Mouse (Mus musculus): ENCODE data around the gene Fam173a. TPM values are rescaled to one million over a fixed set of nuclear protein-coding genes. Genes with fewer than 3 reads are reported as not detected.

Gene Fam173a
- polyA plus RNA-seq, 1 experiment from 2014 or later, result 89.0 TPM

DNA sequence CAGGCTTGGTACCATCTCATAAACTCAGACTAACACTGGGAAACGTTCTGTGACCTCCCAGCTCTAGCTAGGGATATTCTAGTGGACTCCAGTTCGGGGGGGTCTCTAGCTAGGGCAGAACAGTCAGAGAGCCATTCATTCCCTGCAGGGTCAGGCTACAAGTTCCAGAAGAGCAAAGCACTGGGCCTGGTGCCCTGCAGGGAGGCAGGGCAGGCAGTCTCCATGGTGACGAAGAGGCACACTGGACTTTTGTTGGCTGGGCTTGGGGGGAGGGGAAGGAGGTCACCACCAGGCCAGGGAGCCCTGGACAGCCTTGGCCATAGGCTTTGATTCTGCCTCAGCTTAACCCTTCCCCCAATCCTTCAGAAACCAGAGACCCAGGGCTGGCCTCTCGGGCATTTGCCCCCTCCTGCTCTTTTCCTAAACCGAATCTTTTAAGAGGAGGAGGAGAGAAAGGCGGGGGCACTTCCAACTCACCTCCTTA, 3.0 kb upstream of the Fam173a start, which contains the start of gene AC134908.4:
TSS of gene AC134908.4 (minus strand) at position 51 of the 484 bp plus-strand sequence.
- Histone ChIP-seq H3K27ac (replicated peaks; ENCODE audit: low read depth, low read length) (0 out of 2 replicates have a peak within 1 kb of the TSS, but pooled peaks have one; percentile 2), H3K9ac (replicated peaks; ENCODE audit: low read length) (peak within 1 kb of the TSS; percentile 44; the same call in 1 of the 2 replicates), H3K4me3 (replicated peaks; ENCODE audit: low read depth, low read length) (peak within 1 kb of the TSS; percentile 46), H3K9me3 (ENCODE audit: control insufficient read depth, low read length) (no peaks in the 10 kb centered on the region), H3K4me1 (ENCODE audit: control insufficient read depth, insufficient read depth, low read length) (peaks cover 43% of the 10 kb centered on the region), H3K27me3 (ENCODE audit: control insufficient read depth, insufficient read depth, low read length) (no peaks in the 10 kb centered on the region), H3K4me2 (ENCODE audit: low read length) (peak within 1 kb of the TSS; percentile 76), H3K36me3 (ENCODE audit: control insufficient read depth, insufficient read depth, low read length) (no peaks in the 10 kb centered on the region)
- WGBS, result 3% methylated on average over 6 of the region's 6 CpGs
- no peak for ATAC-seq (ENCODE audit: low FRiP score, low TSS enrichment)
- no peak for DNase-seq

DNA sequence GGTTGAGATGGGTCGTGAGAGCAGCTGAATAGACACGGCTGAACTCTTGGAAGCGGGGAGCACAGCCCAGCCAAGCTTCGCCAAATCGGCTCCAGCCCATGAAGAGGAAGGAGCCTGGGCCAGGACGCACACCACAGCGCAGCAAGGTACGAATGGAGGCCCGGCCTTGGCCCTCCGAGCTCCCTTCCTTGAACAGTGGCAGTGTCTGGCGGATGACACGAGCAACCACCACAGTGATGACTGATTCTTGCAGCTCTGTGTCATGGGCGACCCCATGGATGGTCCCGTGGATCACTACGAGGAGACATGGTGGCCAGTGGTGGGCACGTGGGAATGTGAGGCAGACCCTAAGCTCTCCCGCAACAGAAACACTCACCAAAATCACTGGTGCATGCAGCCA, 2.3 kb upstream of the Fam173a start:
- H3K4me1 ChIP-seq (ENCODE audit: control insufficient read depth, insufficient read depth, low read length), result peaks cover 46% of the 10 kb centered on the region
- H3K36me3 ChIP-seq (ENCODE audit: control insufficient read depth, insufficient read depth, low read length), result 0 out of 2 replicates have a peak, but pooled peaks cover under 1% of the 10 kb centered on the region
- H3K27me3 ChIP-seq (ENCODE audit: control insufficient read depth, insufficient read depth, low read length), result no peaks in the 10 kb centered on the region
- H3K9me3 ChIP-seq (ENCODE audit: control insufficient read depth, low read length), result no peaks in the 10 kb centered on the region
- H3K9ac ChIP-seq (replicated peaks; ENCODE audit: low read length), result no peak overlapping the region; the same call in 1 of the 2 replicates
- WGBS, result 37% methylated on average over 17 of the region's 17 CpGs
- ATAC-seq (ENCODE audit: low FRiP score, low TSS enrichment), result no peak
- peak overlapping the region; percentile 76 for H3K4me2 ChIP-seq (ENCODE audit: low read length)
- DNase-seq, result no peak
- H3K4me3 ChIP-seq (replicated peaks; ENCODE audit: low read depth, low read length), result peak overlapping the region; percentile 46
- H3K27ac ChIP-seq (replicated peaks; ENCODE audit: low read depth, low read length), result no peak overlapping the region

DNA sequence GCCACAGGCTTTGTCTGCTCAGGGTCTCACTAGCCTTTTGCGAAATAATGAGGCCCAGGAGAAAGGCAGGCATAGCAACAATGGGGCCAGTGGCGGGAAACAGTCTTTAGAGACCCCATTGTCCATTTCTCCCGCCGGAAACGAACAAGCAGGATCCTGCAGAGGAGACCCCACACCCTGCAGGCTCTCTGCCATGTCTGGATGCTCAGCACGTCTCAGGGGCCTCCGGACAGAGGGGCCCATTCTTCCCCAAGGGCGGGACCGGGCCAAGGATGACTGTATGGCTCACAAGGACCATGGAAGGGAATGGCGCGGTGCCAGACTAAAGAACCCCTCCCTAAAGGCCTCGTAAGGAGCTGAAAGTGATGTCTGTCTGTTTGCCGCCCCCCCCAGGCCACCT, 1.5 kb upstream of the Fam173a start:
- Histone ChIP-seq H3K4me1 (ENCODE audit: control insufficient read depth, insufficient read depth, low read length) (peaks cover 46% of the 10 kb centered on the region), H3K27me3 (ENCODE audit: control insufficient read depth, insufficient read depth, low read length) (no peaks in the 10 kb centered on the region), H3K36me3 (ENCODE audit: control insufficient read depth, insufficient read depth, low read length) (peaks cover 8% of the 10 kb centered on the region), H3K9me3 (ENCODE audit: control insufficient read depth, low read length) (no peaks in the 10 kb centered on the region), H3K27ac (replicated peaks; ENCODE audit: low read depth, low read length) (peak overlapping the region; percentile 55; the same call in 1 of the 2 replicates), H3K9ac (replicated peaks; ENCODE audit: low read length) (no peak overlapping the region), H3K4me3 (replicated peaks; ENCODE audit: low read depth, low read length) (no peak overlapping the region), H3K4me2 (ENCODE audit: low read length) (peak overlapping the region; percentile 76)
- DNase-seq (peak; percentile 54), ATAC-seq (ENCODE audit: low FRiP score, low TSS enrichment) (no peak)
- 8% methylated on average over 13 of the region's 13 CpGs for WGBS

DNA sequence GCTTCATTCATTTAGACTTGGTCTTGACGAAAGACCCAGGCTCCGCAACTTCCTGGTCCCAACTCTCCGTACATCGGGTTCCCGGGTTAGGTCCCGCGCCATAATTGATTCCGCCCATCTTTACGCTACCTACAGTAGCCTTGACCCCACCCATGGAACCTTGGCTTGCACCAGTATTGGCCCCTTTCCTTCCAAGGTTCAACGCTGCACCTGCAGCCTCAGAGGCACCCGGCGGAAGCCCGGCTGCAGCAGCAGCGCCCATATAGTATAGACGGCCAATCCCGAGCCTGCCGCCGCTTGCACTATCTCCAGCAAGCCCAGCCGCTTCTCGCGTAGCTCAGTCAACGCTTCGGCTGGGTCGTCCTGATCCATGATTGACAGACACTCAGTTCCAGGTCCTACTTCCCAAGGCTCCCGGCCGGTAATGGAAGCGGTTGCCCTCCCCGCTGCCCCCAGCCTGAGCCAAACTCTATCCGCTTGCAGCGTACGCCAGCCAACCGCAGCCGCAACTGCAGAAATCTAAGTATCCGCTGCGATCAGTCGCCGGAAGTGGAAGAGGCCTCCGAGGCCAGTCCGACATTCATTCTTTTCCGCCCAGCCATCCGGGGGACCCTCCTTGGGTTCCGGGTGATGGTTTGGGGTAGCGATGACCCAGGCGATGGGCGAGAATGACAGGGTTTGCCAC, 716 bp downstream of the Fam173a start:
- H3K27ac ChIP-seq (replicated peaks; ENCODE audit: low read depth, low read length), result peak overlapping the region; percentile 91
- H3K27me3 ChIP-seq (ENCODE audit: control insufficient read depth, insufficient read depth, low read length), result no peaks in the 10 kb centered on the region
- peak overlapping the region; percentile 73 for H3K4me3 ChIP-seq (replicated peaks; ENCODE audit: low read depth, low read length)
- H3K36me3 ChIP-seq (ENCODE audit: control insufficient read depth, insufficient read depth, low read length), result peaks cover 13% of the 10 kb centered on the region
- H3K9me3 ChIP-seq (ENCODE audit: control insufficient read depth, low read length), result no peaks in the 10 kb centered on the region
- ATAC-seq (ENCODE audit: low FRiP score, low TSS enrichment) (peak; percentile 62), DNase-seq (peak; percentile 92)
- under 1% methylated on average over 45 of the region's 45 CpGs for WGBS
- peaks cover 45% of the 10 kb centered on the region for H3K4me1 ChIP-seq (ENCODE audit: control insufficient read depth, insufficient read depth, low read length)
- H3K4me2 ChIP-seq (ENCODE audit: low read length), result peak overlapping the region; percentile 91
- peak overlapping the region; percentile 76 for H3K9ac ChIP-seq (replicated peaks; ENCODE audit: low read length)

DNA sequence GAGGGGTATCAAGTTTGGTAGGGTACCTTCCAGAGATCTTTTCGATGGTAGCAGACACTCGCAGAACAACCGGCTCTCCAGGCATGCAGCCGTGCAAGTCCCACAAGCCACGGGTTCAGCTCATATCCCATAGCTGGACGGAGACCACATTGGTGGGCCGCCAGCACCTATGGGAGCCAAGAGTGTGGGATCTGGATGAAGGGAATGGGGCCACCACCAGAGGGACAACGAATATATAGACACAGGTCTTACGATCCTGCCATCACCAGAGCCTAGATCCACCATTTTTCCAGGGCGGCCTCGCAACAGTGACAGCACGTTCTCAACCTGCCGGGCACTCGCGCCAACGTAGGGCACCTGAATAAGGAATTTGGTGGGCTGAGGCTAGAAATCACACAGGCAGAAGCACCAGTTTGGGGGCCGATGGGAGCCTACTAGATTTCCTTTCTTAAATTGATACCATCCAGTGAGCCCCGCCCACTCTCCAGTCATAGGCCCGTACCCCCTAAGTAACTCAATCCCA, 1.3 kb downstream of the Fam173a start:
- Histone ChIP-seq H3K27me3 (ENCODE audit: control insufficient read depth, insufficient read depth, low read length) (no peaks in the 10 kb centered on the region), H3K4me1 (ENCODE audit: control insufficient read depth, insufficient read depth, low read length) (peaks cover 39% of the 10 kb centered on the region), H3K27ac (replicated peaks; ENCODE audit: low read depth, low read length) (peak overlapping the region; percentile 91; the same call in 1 of the 2 replicates), H3K4me3 (replicated peaks; ENCODE audit: low read depth, low read length) (peak overlapping the region; percentile 73), H3K9me3 (ENCODE audit: control insufficient read depth, low read length) (no peaks in the 10 kb centered on the region), H3K36me3 (ENCODE audit: control insufficient read depth, insufficient read depth, low read length) (peaks cover 13% of the 10 kb centered on the region), H3K4me2 (ENCODE audit: low read length) (peak overlapping the region; percentile 91), H3K9ac (replicated peaks; ENCODE audit: low read length) (peak overlapping the region; percentile 76)
- ATAC-seq (ENCODE audit: low FRiP score, low TSS enrichment) (no peak), DNase-seq (no peak)
- 27% methylated on average over 19 of the region's 19 CpGs for WGBS

DNA sequence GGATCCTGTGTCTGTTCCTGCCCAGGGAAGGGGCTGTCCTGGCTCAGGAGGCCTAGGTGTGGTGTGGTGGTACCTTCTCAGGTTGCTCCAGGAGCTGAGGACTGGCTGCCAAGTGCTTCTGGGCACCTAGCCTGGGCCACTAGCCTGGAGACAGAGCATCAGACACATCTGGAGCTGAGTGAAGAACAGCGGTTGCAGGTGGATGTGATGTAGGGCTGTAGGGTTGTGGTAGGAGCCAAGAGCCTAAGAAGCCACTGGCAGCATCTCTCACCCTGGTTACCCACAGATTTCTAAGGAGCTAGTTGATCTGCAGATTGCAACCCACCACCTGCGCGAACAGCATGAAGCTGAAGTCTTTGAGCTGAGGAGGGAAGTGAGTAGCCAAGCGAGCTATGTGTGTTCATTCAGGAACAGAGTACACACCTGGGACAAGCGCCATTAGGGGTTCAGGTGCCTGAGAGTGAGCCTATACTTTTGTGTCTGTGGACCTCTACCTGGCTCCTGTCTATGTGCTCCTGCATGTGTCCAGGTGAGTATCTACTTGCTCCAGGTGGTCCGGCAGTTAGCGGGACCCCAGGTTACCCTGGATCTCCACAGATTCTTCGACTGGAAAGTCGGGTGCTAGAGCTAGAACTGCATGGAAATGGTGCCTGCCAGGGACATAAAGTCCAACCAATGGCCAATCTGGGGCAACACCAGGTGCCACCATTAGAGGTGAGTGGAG, 5.8 kb downstream of the Fam173a start:
- Histone ChIP-seq H3K4me3 (replicated peaks; ENCODE audit: low read depth, low read length) (no peak overlapping the region), H3K9me3 (ENCODE audit: control insufficient read depth, low read length) (no peaks in the 10 kb centered on the region), H3K36me3 (ENCODE audit: control insufficient read depth, insufficient read depth, low read length) (peaks cover 35% of the 10 kb centered on the region), H3K4me2 (ENCODE audit: low read length) (no peak overlapping the region), H3K4me1 (ENCODE audit: control insufficient read depth, insufficient read depth, low read length) (peaks cover 22% of the 10 kb centered on the region), H3K27me3 (ENCODE audit: control insufficient read depth, insufficient read depth, low read length) (no peaks in the 10 kb centered on the region), H3K9ac (replicated peaks; ENCODE audit: low read length) (no peak overlapping the region), H3K27ac (replicated peaks; ENCODE audit: low read depth, low read length) (no peak overlapping the region)
- DNase-seq (no peak), ATAC-seq (ENCODE audit: low FRiP score, low TSS enrichment) (no peak)
- WGBS, result 90% methylated on average over 9 of the region's 9 CpGs

DNA sequence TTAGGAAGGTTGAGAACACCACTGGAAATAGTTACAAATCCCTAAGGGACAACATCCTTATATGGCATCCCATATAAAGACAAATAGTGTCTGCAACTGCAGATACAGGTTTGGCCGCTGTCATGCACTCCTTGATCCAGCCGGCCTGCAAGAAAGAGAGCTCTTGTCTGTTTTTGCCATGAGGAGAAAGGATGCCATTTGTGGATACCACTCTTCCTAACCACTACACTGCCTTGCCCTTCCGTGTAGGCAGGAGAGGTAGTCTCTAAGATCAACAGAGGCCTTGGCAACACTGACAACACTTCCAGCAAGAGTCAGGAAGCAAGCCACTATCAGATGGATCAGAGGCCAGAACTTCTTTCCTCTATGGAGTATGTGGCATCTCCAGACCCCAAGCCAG, 6.4 kb downstream of the Fam173a start, which contains the start of gene Ccdc78:
TSS of gene Ccdc78 (plus strand) at position 301 of the 400 bp plus-strand sequence.
- H3K4me3 ChIP-seq (replicated peaks; ENCODE audit: low read depth, low read length), result peak within 1 kb of the TSS; percentile 73
- peaks cover 42% of the 10 kb centered on the region for H3K36me3 ChIP-seq (ENCODE audit: control insufficient read depth, insufficient read depth, low read length)
- H3K4me2 ChIP-seq (ENCODE audit: low read length), result peak within 1 kb of the TSS; percentile 91
- peaks cover 22% of the 10 kb centered on the region for H3K4me1 ChIP-seq (ENCODE audit: control insufficient read depth, insufficient read depth, low read length)
- no peaks in the 10 kb centered on the region for H3K9me3 ChIP-seq (ENCODE audit: control insufficient read depth, low read length)
- H3K9ac ChIP-seq (replicated peaks; ENCODE audit: low read length), result peak within 1 kb of the TSS; percentile 75
- peak within 1 kb of the TSS; percentile 86 for H3K27ac ChIP-seq (replicated peaks; ENCODE audit: low read depth, low read length)
- ATAC-seq (ENCODE audit: low FRiP score, low TSS enrichment) (no peak), DNase-seq (no peak)
- WGBS, result 90% methylated on average over 3 of the region's 3 CpGs
- H3K27me3 ChIP-seq (ENCODE audit: control insufficient read depth, insufficient read depth, low read length), result no peaks in the 10 kb centered on the region

DNA sequence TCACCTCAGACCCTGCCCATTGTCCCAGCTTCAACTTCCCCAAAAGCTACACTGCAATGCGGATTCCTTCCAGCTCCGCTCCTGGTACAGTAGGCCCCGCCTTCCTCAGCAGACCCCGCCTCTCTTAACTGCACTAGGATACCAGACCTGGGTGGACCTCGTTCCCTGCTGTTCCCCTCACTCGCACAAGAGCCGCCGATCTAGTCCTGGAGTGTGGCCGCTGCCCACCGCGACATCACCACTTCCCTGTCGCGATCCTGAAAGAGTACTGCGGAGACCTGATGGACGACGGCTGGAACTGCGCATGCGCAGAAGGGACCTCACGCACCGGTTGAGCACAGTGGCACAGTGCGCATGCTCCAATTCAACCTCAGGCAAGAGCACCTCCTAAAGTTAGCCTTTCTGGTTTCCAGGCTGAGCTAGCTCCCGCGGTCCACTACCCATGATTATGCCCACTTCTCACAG, 7.4 kb downstream of the Fam173a start, which contains the start of gene Haghl:
TSS of gene Haghl (minus strand) at position 393 of the 465 bp plus-strand sequence.
- no peaks in the 10 kb centered on the region for H3K27me3 ChIP-seq (ENCODE audit: control insufficient read depth, insufficient read depth, low read length)
- ATAC-seq (ENCODE audit: low FRiP score, low TSS enrichment) (peak; percentile 81), DNase-seq (peak; percentile 99)
- H3K9me3 ChIP-seq (ENCODE audit: control insufficient read depth, low read length), result no peaks in the 10 kb centered on the region
- peak within 1 kb of the TSS; percentile 86 for H3K27ac ChIP-seq (replicated peaks; ENCODE audit: low read depth, low read length)
- peak within 1 kb of the TSS; percentile 75 for H3K9ac ChIP-seq (replicated peaks; ENCODE audit: low read length)
- peaks cover 13% of the 10 kb centered on the region for H3K4me1 ChIP-seq (ENCODE audit: control insufficient read depth, insufficient read depth, low read length)
- WGBS, result under 1% methylated on average over 23 of the region's 23 CpGs
- H3K4me3 ChIP-seq (replicated peaks; ENCODE audit: low read depth, low read length), result peak within 1 kb of the TSS; percentile 73
- peaks cover 47% of the 10 kb centered on the region for H3K36me3 ChIP-seq (ENCODE audit: control insufficient read depth, insufficient read depth, low read length)
- H3K4me2 ChIP-seq (ENCODE audit: low read length), result peak within 1 kb of the TSS; percentile 91
